Mouse (Mus musculus): ENCODE data around the gene Notch3.

- TF ChIP-seq CTCF (conservative IDR thresholded peaks at IDR 0.05; ENCODE audit: insufficient read depth, insufficient read length, low read depth, low read length) = peak; percentile 60
- TF ChIP-seq POLR2A (IDR thresholded peaks at IDR 0.05; ENCODE audit: low read depth, low read length) = no peak
Measured at GRCm38 (mm10) chr17:32162112-32162850, 4.4 kb downstream of the Notch3 start.

Measured in kidney, adult 2 months (tissue).